Mouse (Mus musculus) cerebellum, postnatal 36 days (tissue): ENCODE data around the gene Pak1ip1.
"Not testable (repeated sequence)": the region's sequence is repeated elsewhere in the genome, so short reads cannot be mapped to it uniquely, and the experiment has no call there.

ENCODE experiments used
- DNase-seq, 2 experiments: peaks; one replicate each; pipeline ENCODE4 v3.0.0; 2021 to 2022; ENCODE audit warnings: mixed read lengths in 2 of 2

The Pak1ip1 gene

GRCm38 (mm10) chr13:41000926-41001639 is at the start of gene Pak1ip1:
Gene Pak1ip1 (plus strand): TSS chr13:41001023.
- DNase-seq, result peak; percentile 91 to 94

- no peak for DNase-seq
Observed at GRCm38 (mm10) chr13:40951386-40951976, 49.3 kb upstream of the Pak1ip1 start.

- peak in 1 of 2 experiments; percentile 6 for DNase-seq
Observed at GRCm38 (mm10) chr13:40953231-40953630, 47.6 kb upstream of the Pak1ip1 start.

- DNase-seq, result no peak
Observed at GRCm38 (mm10) chr13:40955773-40956172, 45.0 kb upstream of the Pak1ip1 start.

GRCm38 (mm10) chr13:40967609-40968008 is 33.2 kb upstream of the Pak1ip1 start:
- no peak for DNase-seq

- DNase-seq, result no peak
Observed at GRCm38 (mm10) chr13:40968564-40968963, 32.3 kb upstream of the Pak1ip1 start.

- no peak for DNase-seq
Observed at GRCm38 (mm10) chr13:40969761-40970390, 30.9 kb upstream of the Pak1ip1 start.

- DNase-seq, result no peak
Observed at GRCm38 (mm10) chr13:40971261-40971660, 29.6 kb upstream of the Pak1ip1 start.

- no peak for DNase-seq
Observed at GRCm38 (mm10) chr13:40971831-40972230, 29.0 kb upstream of the Pak1ip1 start.

- DNase-seq, result no peak
Observed at GRCm38 (mm10) chr13:40972976-40973375, 27.8 kb upstream of the Pak1ip1 start.

GRCm38 (mm10) chr13:40977609-40978008 is 23.2 kb upstream of the Pak1ip1 start:
- DNase-seq, result peak in 1 of 2 experiments; percentile 9

GRCm38 (mm10) chr13:40978652-40979051 is 22.2 kb upstream of the Pak1ip1 start:
- no peak for DNase-seq

- no peak for DNase-seq
Observed at GRCm38 (mm10) chr13:40979321-40979720, 21.5 kb upstream of the Pak1ip1 start.

GRCm38 (mm10) chr13:40982759-40983158 is 18.1 kb upstream of the Pak1ip1 start:
- DNase-seq, result no peak

GRCm38 (mm10) chr13:40986081-40986480 is 14.7 kb upstream of the Pak1ip1 start:
- no peak for DNase-seq

GRCm38 (mm10) chr13:40987608-40988303 is 13.1 kb upstream of the Pak1ip1 start:
- not testable (repeated sequence) for DNase-seq

- DNase-seq, result no peak
Observed at GRCm38 (mm10) chr13:40988418-40988817, 12.4 kb upstream of the Pak1ip1 start.

- no peak for DNase-seq
Observed at GRCm38 (mm10) chr13:40994487-40995263, 6.1 kb upstream of the Pak1ip1 start.

- DNase-seq, result not testable (repeated sequence)
Observed at GRCm38 (mm10) chr13:40998537-40998936, 2.3 kb upstream of the Pak1ip1 start.

GRCm38 (mm10) chr13:41000140-41000925 is 490 bp upstream of the Pak1ip1 start:
- DNase-seq, result peak; percentile 21 to 40

GRCm38 (mm10) chr13:41002001-41002400 is 1.2 kb downstream of the Pak1ip1 start:
- no peak for DNase-seq

GRCm38 (mm10) chr13:41006244-41006643 is 5.4 kb downstream of the Pak1ip1 start:
- no peak for DNase-seq
